In the genomic region with DNA sequence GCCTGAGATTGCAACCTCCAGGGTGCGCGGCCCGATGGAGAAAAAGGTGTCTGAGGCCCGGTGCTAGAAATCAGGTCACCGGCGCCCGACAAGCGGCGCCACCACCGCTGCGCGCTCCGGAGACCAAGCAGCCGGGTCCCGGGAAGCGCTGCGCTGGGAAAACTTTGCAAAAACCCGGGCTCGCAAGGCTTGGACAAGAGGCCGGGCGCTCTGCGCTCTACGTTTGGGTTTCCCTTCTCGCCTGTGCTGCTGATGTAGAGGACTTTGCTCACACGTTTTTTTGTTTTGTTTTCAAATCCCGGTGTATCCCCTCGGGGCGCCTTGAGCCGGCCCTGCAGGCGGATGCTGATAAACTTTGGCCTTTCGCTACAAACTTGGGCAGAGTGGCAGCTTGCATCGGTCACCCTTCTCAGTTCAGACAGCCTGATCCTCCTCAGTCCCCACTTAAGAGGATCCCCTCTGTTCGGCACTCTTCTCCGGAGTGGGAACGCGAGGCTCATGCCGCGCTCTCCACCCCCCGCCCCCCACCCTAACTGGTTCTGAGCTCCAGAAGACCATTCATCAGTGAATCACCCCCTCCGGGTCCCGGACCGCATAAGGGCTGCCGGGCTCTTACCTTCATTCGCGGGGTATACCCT, we compare ENCODE assay signal across 8 mouse cellular contexts. TPM values are rescaled to one million over a fixed set of nuclear protein-coding genes. Genes with fewer than 3 reads are reported as not detected.
DNase-seq lines count a peak whose midpoint lies in the region; ATAC-seq and TF ChIP-seq lines count a peak whose summit lies in the region.

No protein-coding gene starts in this region.

- peak; percentile 80 for DNase-seq in Muller cell, postnatal 12 days (ENCODE audit: inconsistent ontology term)
- DNase-seq in adrenal gland, postnatal 4 days (ENCODE audit: low spot score in 2 of 2), result peak; percentile 15 to 20
- DNase-seq in forebrain, postnatal 0 days, result peak; percentile 74
- peak; percentile 62 for DNase-seq in hindbrain, embryonic 10.5 days (ENCODE audit: low spot score)
- DNase-seq in left cerebral cortex, postnatal 36 days (ENCODE audit: low spot score in 2 of 2), result peak; percentile 51 to 57
- no peak for DNase-seq in thymus, postnatal 4 days

- no peaks in the 10 kb centered on the region for H3K9me3 ChIP-seq in forebrain, postnatal 0 days (ENCODE audit: low read length)
- H3K9me3 ChIP-seq in hindbrain, embryonic 10.5 days, result no peaks in the 10 kb centered on the region
- no peaks in the 10 kb centered on the region for H3K9me3 ChIP-seq in stomach, embryonic 14.5 days (ENCODE audit: control insufficient read depth, low read depth, low read length)

- no peaks in the 10 kb centered on the region for H3K27me3 ChIP-seq in forebrain, postnatal 0 days (ENCODE audit: insufficient read depth, low read length)
- peaks cover 15% of the 10 kb centered on the region for H3K27me3 ChIP-seq in hindbrain, embryonic 10.5 days (ENCODE audit: insufficient read depth, poor library complexity, severe bottlenecking)
- no peaks in the 10 kb centered on the region; the same call in 1 of the 2 replicates for H3K27me3 ChIP-seq in stomach, embryonic 14.5 days (ENCODE audit: control insufficient read depth, insufficient read depth, low read length)

- ATAC-seq in forebrain, postnatal 0 days, result peak; percentile 18
- ATAC-seq in megakaryocyte, adult 5-6 weeks (ENCODE audit: poor library complexity, severe bottlenecking), result 0 out of 2 replicates have a peak, but pooled peaks have one; percentile 3
- peak; percentile 17; the same call in 1 of the 2 replicates for ATAC-seq in stomach, embryonic 14.5 days (ENCODE audit: insufficient number of reproducible peaks, insufficient read depth, low FRiP score, low read depth)

- peak overlapping the region; percentile 81 for H3K9ac ChIP-seq in forebrain, postnatal 0 days
- H3K9ac ChIP-seq in stomach, embryonic 14.5 days (replicated peaks; ENCODE audit: low read depth, low read length), result peak overlapping the region; percentile 50

- no peak; the same call in 1 of the 2 replicates for TF ChIP-seq CTCF in forebrain, postnatal 0 days (IDR thresholded peaks at IDR 0.05; ENCODE audit: low read depth)

- intact Hi-C loops in left cerebral cortex, postnatal 36 days (cut with DNase I), result loop anchor here (5.0 to 10.0 kb wide), 3 partner anchors 102 to 330 kb away; no protein-coding TSS in a partner anchor

- no peaks in the 10 kb centered on the region for H3K36me3 ChIP-seq in forebrain, postnatal 0 days (ENCODE audit: insufficient read depth)
- peaks cover 13% of the 10 kb centered on the region for H3K36me3 ChIP-seq in hindbrain, embryonic 10.5 days
- H3K36me3 ChIP-seq in stomach, embryonic 14.5 days (ENCODE audit: control insufficient read depth, insufficient read depth, low read length), result no peaks in the 10 kb centered on the region

- under 1% methylated on average over 45 of the region's 45 CpGs for WGBS in forebrain, postnatal 0 days
- under 1% methylated on average over 45 of the region's 45 CpGs for WGBS in hindbrain, embryonic 10.5 days
- under 1% methylated on average over 45 of the region's 45 CpGs for WGBS in stomach, embryonic 14.5 days

- H3K4me1 ChIP-seq in forebrain, postnatal 0 days (ENCODE audit: insufficient read depth), result peaks cover 14% of the 10 kb centered on the region
- peaks cover 64% of the 10 kb centered on the region for H3K4me1 ChIP-seq in hindbrain, embryonic 10.5 days (replicated peaks)
- peaks cover 15% of the 10 kb centered on the region; the same call in 1 of the 2 replicates for H3K4me1 ChIP-seq in stomach, embryonic 14.5 days (ENCODE audit: control insufficient read depth, insufficient read depth, low read length)

- H3K4me2 ChIP-seq in forebrain, postnatal 0 days (ENCODE audit: low read depth), result peak overlapping the region; percentile 90
- peak overlapping the region; percentile 95 for H3K4me2 ChIP-seq in stomach, embryonic 14.5 days (replicated peaks; ENCODE audit: low read depth, low read length)

- H3K27ac ChIP-seq in forebrain, postnatal 0 days (ENCODE audit: low read depth, low read length), result peak overlapping the region; percentile 95
- peak overlapping the region; percentile 93 for H3K27ac ChIP-seq in hindbrain, embryonic 10.5 days
- H3K27ac ChIP-seq in stomach, embryonic 14.5 days (ENCODE audit: low read length), result peak overlapping the region; percentile 48; the same call in 1 of the 2 replicates

- peak overlapping the region; percentile 70 for H3K4me3 ChIP-seq in forebrain, postnatal 0 days (ENCODE audit: low read depth, low read length)
- peak overlapping the region; percentile 80 for H3K4me3 ChIP-seq in hindbrain, embryonic 10.5 days
- H3K4me3 ChIP-seq in stomach, embryonic 14.5 days (ENCODE audit: low read depth, low read length), result peak overlapping the region; percentile 65

RNA-seq across cellular contexts. Expression of a gene that starts 0.4 kb away (rescaled TPM):
- total RNA-seq in adrenal gland, postnatal 4 days (2021), result 10 to 100 TPM in 1 of 2 experiments, 1 to 10 TPM in 1; 4.5 to 10.1 TPM
- total RNA-seq in forebrain, postnatal 0 days (2014; rRNA removed), result 111 and 118 TPM in 2 replicates
- polyA plus RNA-seq in forebrain, postnatal 0 days (2015; fragmentation: Nextera tagmentation; extraction: Ambion mirVana), result 45.9 and 58.7 TPM in 2 replicates
- 25.4 and 30.4 TPM in 2 replicates for polyA plus RNA-seq in hindbrain, embryonic 10.5 days (2016; fragmentation: Nextera tagmentation; extraction: Ambion mirVana)
- 100 to 1,000 TPM; 173 to 182 TPM for total RNA-seq in left cerebral cortex, postnatal 36 days (2021)
- 0.52 and 0.58 TPM in 2 replicates for total RNA-seq in megakaryocyte, adult 5-6 weeks (2015)
- 0.41 and 0.55 TPM in 2 replicates for total RNA-seq in megakaryocyte, adult 5-6 weeks (2017)
- 18.2 and 19.9 TPM in 2 replicates for polyA plus RNA-seq in stomach, embryonic 14.5 days (2014; fragmentation: Nextera tagmentation; extraction: Ambion mirVana)

Comparison
In these comparisons a context has a peak if more than half of its experiments do, and no peak if none do; other contexts are left out.
1. RNA of a gene that starts 0.4 kb away (total RNA-seq): 173 to 182 TPM in left cerebral cortex, postnatal 36 days and 111 to 118 TPM in forebrain, postnatal 0 days; 4.5 to 10.1 TPM in adrenal gland, postnatal 4 days and 0.41 to 0.58 TPM in megakaryocyte, adult 5-6 weeks; every median in the first group is over 10 times any median in the second.
2. Peak in every context shown above with its lines, with median percentiles within 50 percentile points of each other: ATAC-seq, H3K27ac ChIP-seq and H3K4me3 ChIP-seq.